Mouse (Mus musculus) regulatory T cell (primary cell): Measurements from ENCODE around the gene Pla2g2f.

ENCODE experiments used
- in situ Hi-C: fragments of 300-600 bp; cut with MboI, MseI; formaldehyde crosslinking; loops from one replicate; pipeline ENCODE4 v1.15.1; 2025; ENCODE audit warnings: high pct_unique_total_duplicates

Pla2g2f gene

GRCm38 (mm10) chr4:138718586-138719263 lies 38.7 kb downstream of the Pla2g2f start:
- in situ Hi-C loops = no loop called here

DNA sequence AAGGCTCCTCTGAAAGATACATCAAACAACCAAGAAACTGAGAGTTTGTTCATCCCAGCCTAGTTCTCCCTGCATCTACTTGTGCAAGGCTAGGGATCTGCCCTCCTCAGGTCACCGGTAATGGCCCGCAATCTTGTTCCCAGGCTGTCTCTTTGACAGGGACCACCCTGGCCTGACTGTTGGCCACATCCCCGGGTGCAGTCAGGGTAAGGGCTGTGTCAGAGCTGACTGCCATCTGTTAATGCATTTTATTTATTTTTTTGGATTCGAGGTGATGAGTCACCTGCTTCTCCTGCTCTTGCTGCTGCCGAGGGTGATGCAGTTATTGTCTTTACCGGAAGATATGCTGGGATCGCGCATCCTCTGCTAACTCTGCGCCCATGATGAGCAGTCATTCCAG lies 40.7 kb downstream of the Pla2g2f start:
- in situ Hi-C loops = no loop called here

DNA sequence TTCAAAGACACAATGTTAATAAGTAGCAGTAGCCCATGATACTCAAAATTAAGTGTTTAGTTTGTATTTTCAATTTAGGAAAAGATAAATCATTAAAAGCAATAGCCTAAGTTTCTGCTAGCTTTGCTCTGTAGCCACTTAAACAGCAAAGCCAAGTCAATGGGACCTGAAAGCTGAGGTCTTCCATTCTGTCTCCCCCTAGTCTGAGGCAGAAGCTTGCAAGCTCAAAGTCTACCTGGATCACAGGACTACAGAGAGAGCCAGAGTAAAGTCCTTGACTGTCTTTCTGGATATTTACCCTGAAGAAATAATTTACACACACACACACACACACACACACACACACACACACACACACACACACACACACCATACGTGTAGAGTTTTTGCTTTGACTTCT lies 43.2 kb downstream of the Pla2g2f start:
- in situ Hi-C loops = no loop called here

DNA sequence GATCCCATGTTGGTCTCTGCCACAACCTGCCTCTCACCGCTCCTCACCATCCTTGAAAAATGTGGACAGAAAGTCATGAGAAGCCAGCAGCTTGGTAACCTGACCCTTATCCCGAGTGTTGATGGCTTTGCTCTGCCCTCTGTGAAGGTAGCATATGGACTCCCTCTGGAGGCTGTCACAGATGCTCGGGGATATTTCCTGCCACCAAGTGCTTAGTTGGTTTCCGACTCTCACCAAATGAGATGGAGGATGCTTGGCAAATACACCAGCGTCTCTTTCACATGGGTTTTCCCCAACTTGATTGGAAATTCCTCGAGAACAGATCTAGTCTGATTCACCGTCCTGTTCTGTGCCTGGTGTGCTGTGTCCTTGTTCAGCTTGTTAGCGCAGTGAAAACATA lies 44.8 kb downstream of the Pla2g2f start:
- in situ Hi-C loops = no loop called here

DNA sequence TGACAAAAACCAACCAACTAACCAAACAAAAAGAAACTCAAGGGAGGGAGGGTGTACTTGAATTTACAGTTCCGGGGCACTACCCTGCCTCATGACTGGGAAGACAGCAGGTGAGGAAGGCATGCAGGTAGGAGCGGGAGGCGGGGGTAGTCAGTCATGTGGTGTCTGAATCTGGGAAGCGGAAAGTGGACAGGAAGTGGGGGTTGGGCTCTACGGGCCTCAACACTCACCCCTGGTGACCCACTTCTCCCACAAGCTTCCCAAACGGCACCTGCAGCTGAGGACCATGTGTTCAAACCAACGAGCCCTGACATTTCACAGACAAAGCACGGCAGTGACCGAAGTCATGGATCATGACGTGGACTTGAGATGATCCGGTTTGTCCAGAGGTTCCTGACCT lies 45.3 kb downstream of the Pla2g2f start:
- in situ Hi-C loops = no loop called here

- in situ Hi-C loops = no loop called here
These were observed 46.2 kb downstream of the Pla2g2f start for GRCm38 (mm10) chr4:138711051-138711820.

DNA sequence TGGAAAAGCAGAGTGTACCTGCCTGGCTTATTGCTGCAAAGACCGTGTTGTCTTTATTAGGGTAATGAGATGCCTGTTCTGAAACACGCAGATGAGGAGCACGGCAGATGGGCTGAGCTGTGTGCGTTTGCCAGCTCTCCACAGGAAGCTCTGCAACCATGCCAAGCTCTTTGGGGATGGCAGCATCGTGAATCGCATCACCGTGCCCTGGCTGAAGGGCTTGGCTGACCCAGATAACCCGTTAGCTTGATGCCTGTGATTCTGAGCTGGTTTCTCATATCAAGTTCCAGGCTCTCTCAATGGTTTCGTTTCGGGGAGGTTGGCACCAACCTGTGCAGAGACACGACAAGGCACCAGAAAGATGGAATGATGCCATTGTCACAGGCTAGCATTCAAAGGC lies 46.8 kb downstream of the Pla2g2f start:
- in situ Hi-C loops = no loop called here

GRCm38 (mm10) chr4:138709944-138710343 lies 47.5 kb downstream of the Pla2g2f start:
- in situ Hi-C loops = loop anchor here (5.0 kb wide), 1 partner anchor 268 kb away; no protein-coding TSS in a partner anchor

- in situ Hi-C loops = loop anchor here (5.0 kb wide), 1 partner anchor 267 kb away; no protein-coding TSS in a partner anchor
These were observed 48.2 kb downstream of the Pla2g2f start for GRCm38 (mm10) chr4:138709246-138709645.

- in situ Hi-C loops = loop anchor here (5.0 kb wide), 1 partner anchor 266 kb away; no protein-coding TSS in a partner anchor
These were observed 48.8 kb downstream of the Pla2g2f start for GRCm38 (mm10) chr4:138708636-138709035.

- in situ Hi-C loops = loop anchor here (5.0 kb wide), 1 partner anchor 264 kb away; no protein-coding TSS in a partner anchor
These were observed 50.8 kb downstream of the Pla2g2f start for GRCm38 (mm10) chr4:138706620-138707019.

GRCm38 (mm10) chr4:138704169-138704568 lies 53.3 kb downstream of the Pla2g2f start:
- in situ Hi-C loops = no loop called here

DNA sequence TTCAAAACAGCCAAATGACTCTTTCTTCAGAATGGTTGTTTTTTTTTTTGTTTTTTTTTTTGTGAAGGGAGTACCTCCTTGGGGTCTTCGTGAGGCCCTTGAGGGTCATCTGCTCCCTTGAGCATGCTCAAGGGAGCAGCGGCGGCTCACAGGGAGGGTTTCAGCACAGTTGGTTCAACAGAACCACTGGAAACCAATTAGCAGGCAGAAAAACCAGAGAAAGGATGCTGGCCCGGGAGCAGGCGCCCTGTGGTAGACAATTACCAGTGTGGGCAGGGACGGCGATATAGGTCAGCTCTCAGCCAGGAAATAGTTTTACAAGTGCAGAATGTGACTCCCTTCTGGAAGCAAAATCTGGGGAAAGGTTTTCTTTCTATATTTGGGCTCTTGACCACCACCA lies 53.8 kb downstream of the Pla2g2f start:
- in situ Hi-C loops = no loop called here

DNA sequence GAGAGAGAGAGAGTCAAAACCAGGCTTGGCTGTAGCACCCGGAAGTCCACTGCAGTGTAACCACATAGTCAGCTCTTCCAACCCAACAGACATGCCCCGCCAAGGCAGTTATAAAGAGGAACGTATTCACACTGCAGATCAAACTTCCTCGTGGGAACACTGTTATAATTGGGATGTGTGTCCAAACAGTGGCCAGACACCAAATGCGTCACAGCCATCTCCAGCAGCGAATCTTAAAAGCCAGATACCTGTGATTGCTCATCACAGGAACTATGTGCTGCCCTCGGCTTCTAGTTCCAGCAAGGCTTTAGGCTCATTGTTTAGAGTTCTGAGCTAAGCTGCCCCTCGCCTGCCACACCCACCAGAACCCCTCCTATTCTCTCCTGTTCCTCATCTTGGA lies 54.9 kb downstream of the Pla2g2f start:
- in situ Hi-C loops = no loop called here

GRCm38 (mm10) chr4:138702031-138702430 lies 55.4 kb downstream of the Pla2g2f start:
- in situ Hi-C loops = no loop called here

DNA sequence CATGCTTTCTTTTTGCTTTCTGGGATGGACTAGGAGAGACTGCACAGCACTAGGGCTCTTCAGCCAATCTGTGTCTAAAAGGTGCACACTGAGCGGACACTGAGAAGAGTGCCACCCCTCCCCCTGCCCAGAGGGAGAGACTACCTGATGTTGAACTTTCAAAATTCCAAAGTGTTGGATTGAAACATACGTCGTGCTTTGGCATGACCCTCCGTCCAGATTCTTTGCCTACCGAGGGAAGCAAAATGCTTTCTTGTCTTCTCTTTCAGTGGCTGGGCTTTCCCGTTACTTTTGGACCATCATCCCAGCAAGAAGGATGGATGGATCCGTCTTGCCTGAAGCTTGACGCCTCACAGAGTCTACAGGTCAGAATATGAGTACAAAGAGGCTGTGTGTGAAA lies 56.3 kb downstream of the Pla2g2f start:
- in situ Hi-C loops = no loop called here
